Comparison of ENCODE assay signal across 12 mouse cellular contexts in genomic region chr16:35018470-35018974, GRCm38 (mm10).
"Had no signal": no experiment of that assay in that cellular context is flagged by ENCODE, and none has a peak within 500 bp of the region (broad histone marks: within the 10 kb centered on the region; RNA-seq: fewer than 3 reads in every experiment).

No protein-coding gene starts in this region.

- DNase-seq: retina, postnatal 1 day; right cerebral cortex, adult 18-20 months; right cerebral cortex, postnatal 14 days; right cerebral cortex, postnatal 25 days; right cerebral cortex, postnatal 4 days; spleen, adult 18-20 months; thymus, adult 18-20 months; thymus, adult 2 months; thymus, postnatal 14 days; thymus, postnatal 25 days; thymus, postnatal 36 days; thymus, postnatal 4 days had no signal
